Mouse (Mus musculus) brown adipose tissue, adult 24 weeks (tissue): ENCODE measurements around the gene Cmah. TPM values are rescaled to one million over a fixed set of nuclear protein-coding genes. Genes with fewer than 3 reads are reported as not detected.

Source experiments
- H3K27ac ChIP-seq: fragments of 200-500 bp; replicated peaks from 2 replicates; pipeline ENCODE4 v1.5.1; 2012; ENCODE audit warnings: low read depth, mild to moderate bottlenecking, low read length
- H3K4me1 ChIP-seq: fragments of 200-500 bp; 2 replicates; pipeline ENCODE4 v1.6.1; 2012; ENCODE audit warnings: low read length, mixed read lengths; ENCODE audit not compliant: control insufficient read depth, insufficient read depth, insufficient read length
- H3K4me3 ChIP-seq: fragments of 200-500 bp; 2 replicates; pipeline ENCODE4 v1.5.1; 2012; ENCODE audit warnings: low read depth, mild to moderate bottlenecking, low read length, moderate library complexity; ENCODE audit not compliant: insufficient read depth
- polyA plus RNA-seq: library from polyadenylated mRNA; stranded (reverse); fragments of >200 nt; gene quantifications from 2 replicates; pipeline ENCODE4 v1.2.4, GENCODE M21; 2012; ENCODE audit not compliant: missing spikeins, insufficient read depth, insufficient read length

Cmah gene
- polyA plus RNA-seq, 1 experiment, result 3.6 TPM

DNA sequence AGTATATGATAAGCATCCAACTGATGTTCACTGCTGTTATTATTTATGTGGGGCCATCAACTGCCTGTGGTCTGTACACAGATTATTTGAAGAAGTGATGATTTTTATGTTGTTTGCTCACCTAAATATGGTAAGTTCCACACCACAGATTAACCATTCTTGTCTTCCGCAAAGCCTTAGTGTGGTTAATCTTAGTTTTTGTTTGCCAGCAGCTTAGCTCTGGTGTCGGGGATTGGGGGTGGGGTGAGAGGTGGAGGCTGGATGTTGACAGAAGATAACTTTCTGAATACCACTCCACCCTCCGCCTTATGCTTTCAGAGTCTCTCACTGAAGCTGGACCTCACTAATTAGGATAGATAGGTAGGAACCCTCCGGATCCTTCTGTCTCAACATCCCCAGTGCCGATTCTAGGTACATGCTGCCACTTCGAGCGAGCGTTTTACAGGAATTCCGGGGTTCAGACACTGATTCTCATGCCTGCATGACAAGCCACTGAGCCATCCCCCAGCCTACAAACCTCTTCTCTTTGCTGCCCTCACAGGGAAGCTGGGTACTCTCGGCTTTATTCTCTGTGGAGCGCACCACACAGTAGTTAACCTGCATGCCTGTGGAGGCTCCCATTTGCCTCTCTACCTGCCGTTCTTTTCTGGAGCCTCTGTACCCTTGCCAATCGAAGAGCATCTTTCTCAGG lies 92.5 kb downstream of the Cmah start:
- H3K4me1 ChIP-seq, result no peaks in the 10 kb centered on the region
- H3K27ac ChIP-seq, result no peak overlapping the region
- H3K4me3 ChIP-seq, result no peak overlapping the region

DNA sequence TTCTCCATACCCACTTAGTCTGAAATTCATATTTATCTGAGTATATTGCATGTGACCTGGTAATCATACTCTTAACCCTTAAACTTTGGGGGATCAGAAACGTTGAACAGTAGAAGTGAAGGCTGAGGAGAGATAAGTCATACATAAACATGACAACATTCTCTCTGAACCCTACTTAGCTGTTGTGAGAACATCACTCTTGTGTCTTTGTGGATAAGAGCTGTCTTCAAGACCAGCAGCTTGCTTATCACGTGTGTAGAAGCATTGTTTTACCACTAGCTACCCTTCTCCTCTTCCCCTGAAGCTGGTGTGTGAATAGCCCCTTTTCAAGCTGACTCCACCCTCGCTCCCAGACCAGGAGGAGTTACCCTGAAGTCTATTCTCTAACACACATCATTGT lies 94.8 kb downstream of the Cmah start:
- Histone ChIP-seq H3K4me1 (no peaks in the 10 kb centered on the region), H3K27ac (no peak overlapping the region), H3K4me3 (no peak overlapping the region)

DNA sequence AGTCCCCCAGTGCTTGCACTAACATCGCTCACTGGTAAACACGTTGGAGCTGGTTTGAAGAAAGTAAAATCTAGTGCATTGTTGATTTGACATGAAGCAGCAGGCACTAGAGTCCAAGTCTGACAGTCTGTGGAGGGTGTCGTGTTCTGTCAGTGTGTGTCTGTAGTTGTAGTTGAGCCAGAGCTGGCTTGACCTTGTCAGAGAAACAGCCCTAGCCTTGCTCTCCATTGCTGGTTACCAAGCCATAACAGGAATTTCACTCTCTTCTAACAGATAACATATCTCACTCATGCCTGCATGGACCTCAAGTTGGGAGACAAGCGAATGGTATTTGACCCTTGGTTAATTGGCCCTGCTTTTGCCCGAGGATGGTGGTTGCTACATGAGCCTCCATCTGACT lies 103.0 kb downstream of the Cmah start:
- H3K4me3 ChIP-seq, result no peak overlapping the region
- H3K4me1 ChIP-seq, result no peaks in the 10 kb centered on the region
- H3K27ac ChIP-seq, result no peak overlapping the region

DNA sequence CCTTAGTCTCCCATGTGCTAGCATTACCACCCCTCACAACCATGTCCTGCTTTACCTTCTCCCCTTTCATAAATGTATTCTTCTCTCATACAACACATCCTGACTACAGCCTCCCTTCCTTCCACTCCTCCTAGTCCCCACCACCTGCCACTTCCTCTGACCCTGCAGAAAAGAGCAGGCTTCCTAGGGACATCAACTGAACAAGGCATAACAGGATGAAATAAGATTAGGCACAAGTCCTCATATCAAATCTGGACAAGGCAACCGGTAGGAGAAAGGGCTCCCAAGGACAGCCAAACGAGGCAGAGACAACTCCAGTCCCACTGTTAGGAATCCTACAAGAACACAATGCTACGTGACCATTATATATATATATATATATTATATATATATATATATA lies 104.4 kb downstream of the Cmah start:
- no peak overlapping the region for H3K4me3 ChIP-seq
- no peaks in the 10 kb centered on the region for H3K4me1 ChIP-seq
- H3K27ac ChIP-seq, result no peak overlapping the region

GRCm38 (mm10) chr13:24442272-24442671 lies 115.1 kb downstream of the Cmah start:
- Histone ChIP-seq H3K27ac (no peak overlapping the region), H3K4me1 (peaks cover 13% of the 10 kb centered on the region; the same call in 1 of the 2 replicates), H3K4me3 (no peak overlapping the region)

- peaks cover 13% of the 10 kb centered on the region; the same call in 1 of the 2 replicates for H3K4me1 ChIP-seq
- no peak overlapping the region for H3K4me3 ChIP-seq
- H3K27ac ChIP-seq, result no peak overlapping the region
Observed at GRCm38 (mm10) chr13:24443763-24444347, 116.7 kb downstream of the Cmah start.

- Histone ChIP-seq H3K4me3 (no peak overlapping the region), H3K4me1 (peaks cover 13% of the 10 kb centered on the region; the same call in 1 of the 2 replicates), H3K27ac (no peak overlapping the region)
Observed at GRCm38 (mm10) chr13:24444709-24445108, 117.5 kb downstream of the Cmah start.

- no peak overlapping the region for H3K4me3 ChIP-seq
Observed at GRCm38 (mm10) chr13:24445166-24445565, 118.0 kb downstream of the Cmah start.

DNA sequence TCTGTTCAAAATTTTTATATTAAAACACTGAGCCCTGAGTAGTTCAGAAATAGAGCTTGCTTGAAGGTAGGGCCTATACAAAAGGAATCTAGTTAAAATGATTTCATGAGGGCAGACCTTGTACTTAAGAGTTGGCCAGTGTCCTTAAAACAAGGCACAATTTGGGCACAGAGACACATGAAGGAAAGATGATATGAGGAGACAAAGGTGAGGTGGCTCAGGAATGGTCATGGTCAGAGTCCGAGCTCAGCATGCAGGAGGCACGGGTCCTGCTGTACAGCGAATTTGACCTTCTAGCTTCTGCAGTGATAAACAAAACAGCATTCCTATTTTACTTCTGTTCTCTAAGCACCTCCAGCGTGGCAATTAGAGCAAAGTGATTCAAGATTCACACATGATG lies 118.9 kb downstream of the Cmah start:
- Histone ChIP-seq H3K4me3 (no peak overlapping the region), H3K4me1 (peaks cover 13% of the 10 kb centered on the region; the same call in 1 of the 2 replicates), H3K27ac (no peak overlapping the region)

More at GRCm38 (mm10) chr13:24445166-24445565, 118.0 kb downstream of the Cmah start:
- no peak overlapping the region for H3K27ac ChIP-seq
- peaks cover 13% of the 10 kb centered on the region; the same call in 1 of the 2 replicates for H3K4me1 ChIP-seq

- H3K4me3 ChIP-seq, result no peak overlapping the region
- H3K4me1 ChIP-seq, result peaks cover 12% of the 10 kb centered on the region; the same call in 1 of the 2 replicates
- H3K27ac ChIP-seq, result no peak overlapping the region
Observed at GRCm38 (mm10) chr13:24447043-24447442, 119.8 kb downstream of the Cmah start.

DNA sequence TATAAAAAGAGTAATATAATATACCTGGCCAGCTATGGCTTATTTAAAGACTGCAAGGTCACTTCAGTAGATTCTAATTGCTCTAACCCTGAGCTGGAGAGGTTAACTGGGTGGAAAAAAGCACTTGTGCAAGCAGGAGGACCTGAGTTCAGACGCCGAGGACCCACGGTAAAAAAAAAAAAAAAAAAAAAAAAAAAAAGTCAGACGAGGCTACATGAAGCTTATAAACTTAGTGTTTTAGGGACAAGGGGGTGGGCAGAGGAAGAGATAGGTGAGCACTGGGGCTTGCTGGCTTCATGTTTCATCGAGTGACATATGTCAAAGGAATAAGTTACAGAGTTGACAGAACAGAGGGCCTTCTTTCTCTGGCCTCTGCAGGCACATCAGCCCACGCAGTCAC lies 121.4 kb downstream of the Cmah start:
- no peak overlapping the region for H3K27ac ChIP-seq
- no peak overlapping the region for H3K4me3 ChIP-seq
- peaks cover 7% of the 10 kb centered on the region; the same call in 1 of the 2 replicates for H3K4me1 ChIP-seq

DNA sequence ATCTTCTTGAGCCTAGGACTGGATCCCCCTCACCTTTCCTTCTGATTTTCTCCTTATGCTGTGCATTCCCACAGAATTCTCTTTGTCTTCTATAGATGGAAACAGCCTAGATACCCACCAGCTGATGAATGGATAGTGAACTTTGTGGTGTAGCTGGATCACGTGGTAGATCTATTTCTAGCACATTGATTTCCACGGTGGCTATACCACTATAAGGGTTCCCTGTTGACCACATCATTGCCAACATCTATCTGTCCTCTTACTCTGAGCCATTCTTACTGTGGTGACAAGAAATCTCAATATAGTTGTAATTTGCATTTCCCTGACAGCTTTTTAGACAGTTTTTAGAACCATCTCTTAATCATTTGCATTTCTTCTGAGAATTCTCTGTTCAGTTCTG lies 124.3 kb downstream of the Cmah start:
- Histone ChIP-seq H3K4me3 (no peak overlapping the region), H3K27ac (no peak overlapping the region)

GRCm38 (mm10) chr13:24453737-24454136 lies 126.5 kb downstream of the Cmah start:
- no peaks in the 10 kb centered on the region for H3K4me1 ChIP-seq
- H3K4me3 ChIP-seq, result no peak overlapping the region
- H3K27ac ChIP-seq, result no peak overlapping the region

More for the DNA sequence above, 124.3 kb downstream of the Cmah start:
- H3K4me1 ChIP-seq, result no peaks in the 10 kb centered on the region

DNA sequence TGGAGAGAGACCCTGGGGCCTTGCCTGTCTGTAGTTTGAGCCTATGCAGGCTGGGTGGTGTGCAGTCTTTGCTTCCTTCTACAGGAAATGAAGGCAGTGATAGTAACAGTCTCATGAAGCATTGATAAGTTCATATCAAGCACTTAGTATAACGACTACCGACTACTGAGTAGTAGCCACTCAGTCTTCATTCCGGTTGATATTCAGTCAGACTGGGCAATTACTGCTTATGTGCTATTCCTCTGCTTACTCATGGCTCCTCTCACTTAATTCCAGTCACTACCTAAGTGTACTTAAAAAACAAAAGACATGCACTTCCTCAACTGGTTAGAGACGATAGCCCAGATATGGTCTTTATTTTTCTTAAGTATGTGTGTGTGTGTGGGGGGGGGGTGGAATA lies 129.2 kb downstream of the Cmah start:
- Histone ChIP-seq H3K27ac (no peak overlapping the region), H3K4me3 (no peak overlapping the region), H3K4me1 (no peaks in the 10 kb centered on the region)

GRCm38 (mm10) chr13:24460517-24460916 lies 133.3 kb downstream of the Cmah start:
- H3K27ac ChIP-seq, result no peak overlapping the region
- no peaks in the 10 kb centered on the region for H3K4me1 ChIP-seq
- no peak overlapping the region for H3K4me3 ChIP-seq

GRCm38 (mm10) chr13:24463767-24464166 lies 136.6 kb downstream of the Cmah start:
- no peak overlapping the region for H3K27ac ChIP-seq
- no peak overlapping the region for H3K4me3 ChIP-seq

More at GRCm38 (mm10) chr13:24463767-24464166, 136.6 kb downstream of the Cmah start:
- no peaks in the 10 kb centered on the region for H3K4me1 ChIP-seq
